Mouse (Mus musculus) cortical plate, adult 2 months (tissue): ENCODE results near the gene Pheta2.

Experiments used
- CTCF ChIP-seq: fragments of 200-500 bp; IDR thresholded peaks from 2 replicates; pipeline ENCODE4 v1.5.1; 2011; ENCODE audit warnings: mild to moderate bottlenecking, control low read depth, low read length; ENCODE audit not compliant: insufficient read depth; ENCODE audit errors: extremely low read depth
- POLR2A ChIP-seq: fragments of 200-500 bp; IDR thresholded peaks from 2 replicates; pipeline ENCODE4 v1.6.1; 2011; ENCODE audit warnings: mild to moderate bottlenecking, low read length, control low read depth; ENCODE audit not compliant: insufficient read depth; ENCODE audit errors: extremely low read depth

DNA sequence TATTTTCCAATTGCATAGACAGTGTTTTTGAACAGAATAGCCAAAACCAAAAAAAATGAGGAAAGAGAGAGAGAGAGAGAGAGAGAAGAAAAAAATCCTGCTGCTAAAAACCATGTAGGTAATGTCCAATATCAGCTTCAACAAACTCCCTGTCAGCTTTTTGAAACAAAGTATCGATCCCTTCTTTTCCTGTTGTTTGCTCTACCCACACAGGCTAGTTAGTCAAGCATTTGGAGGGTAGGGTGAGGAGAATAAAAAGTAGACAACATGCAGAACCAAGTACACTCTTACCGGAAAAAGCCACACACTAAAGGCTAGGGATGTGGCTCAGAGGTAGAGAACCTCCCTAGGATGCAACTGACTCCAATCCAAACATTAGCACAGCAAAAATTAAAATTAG is 47.0 kb downstream of the Pheta2 start:
- TF ChIP-seq CTCF, result no peak
- TF ChIP-seq POLR2A, result no peak
